8 mouse cellular contexts compared by ENCODE assay signal in genomic region chr16:60604613-60605012, GRCm38 (mm10). TPM values are rescaled to one million over a fixed set of nuclear protein-coding genes. Genes with fewer than 3 reads are reported as not detected.
A peak's percentile ranks its signal among the peaks of the same experiment; 100 is the strongest.
DNase-seq lines count a peak whose midpoint lies in the region; ATAC-seq lines count a peak whose summit lies in the region.

No protein-coding gene starts in this region.

- 2% methylated on average over 10 of the region's 10 CpGs for WGBS in kidney, embryonic 15.5 days
- WGBS in hindbrain, embryonic 14.5 days: 3% methylated on average over 10 of the region's 10 CpGs
- 0% methylated on average over 10 of the region's 10 CpGs for WGBS in neural tube, embryonic 14.5 days

- peak overlapping the region; percentile 45 for H3K4me3 ChIP-seq in kidney, embryonic 15.5 days (replicated peaks)
- H3K4me3 ChIP-seq in hindbrain, embryonic 14.5 days (replicated peaks; ENCODE audit: low read length): peak overlapping the region; percentile 58
- H3K4me3 ChIP-seq in neural tube, embryonic 14.5 days (ENCODE audit: low read depth, low read length): peak overlapping the region; percentile 45

- DNase-seq in kidney, postnatal 10 days: no peak
- DNase-seq in embryo, embryonic 10.5 days (ENCODE audit: low spot score): peak; percentile 15
- DNase-seq in hindbrain, embryonic 14.5 days (ENCODE audit: low spot score): no peak
- DNase-seq in gastrocnemius, postnatal 36 days: no peak
- no peak for DNase-seq in urinary bladder, postnatal 4 days (ENCODE audit: low spot score in 2 of 2)
- no peak for DNase-seq in kidney, postnatal 14 days

- H3K36me3 ChIP-seq in kidney, embryonic 15.5 days: no peaks in the 10 kb centered on the region
- H3K36me3 ChIP-seq in hindbrain, embryonic 14.5 days (replicated peaks; ENCODE audit: control insufficient read depth, insufficient read depth): no peaks in the 10 kb centered on the region
- no peaks in the 10 kb centered on the region for H3K36me3 ChIP-seq in neural tube, embryonic 14.5 days (ENCODE audit: control insufficient read depth, insufficient read depth, low read length)

- ATAC-seq in kidney, embryonic 15.5 days (replicated peaks; ENCODE audit: low FRiP score): no peak
- ATAC-seq in hindbrain, embryonic 14.5 days (ENCODE audit: low FRiP score): 0 out of 2 replicates have a peak, but pooled peaks have one; percentile 9
- ATAC-seq in neural tube, embryonic 14.5 days (ENCODE audit: low read depth): no peak

- H3K9me3 ChIP-seq in kidney, embryonic 15.5 days (replicated peaks): no peaks in the 10 kb centered on the region
- no peaks in the 10 kb centered on the region for H3K9me3 ChIP-seq in hindbrain, embryonic 14.5 days (ENCODE audit: control insufficient read depth, low read length)
- no peaks in the 10 kb centered on the region for H3K9me3 ChIP-seq in neural tube, embryonic 14.5 days (ENCODE audit: control insufficient read depth, low read length)

- no peak overlapping the region for H3K9ac ChIP-seq in kidney, embryonic 15.5 days
- peak overlapping the region; percentile 75 for H3K9ac ChIP-seq in hindbrain, embryonic 14.5 days
- peak overlapping the region; percentile 59 for H3K9ac ChIP-seq in neural tube, embryonic 14.5 days (replicated peaks; ENCODE audit: low read depth, low read length)

- H3K27me3 ChIP-seq in kidney, embryonic 15.5 days: peaks cover 40% of the 10 kb centered on the region
- H3K27me3 ChIP-seq in hindbrain, embryonic 14.5 days (ENCODE audit: control insufficient read depth, insufficient read depth, low read length): no peaks in the 10 kb centered on the region; the same call in 1 of the 2 replicates
- H3K27me3 ChIP-seq in neural tube, embryonic 14.5 days (ENCODE audit: control insufficient read depth, insufficient read depth, low read length): 0 out of 2 replicates have a peak, but pooled peaks cover 6% of the 10 kb centered on the region

- peaks cover 21% of the 10 kb centered on the region for H3K4me1 ChIP-seq in kidney, embryonic 15.5 days
- 0 out of 2 replicates have a peak, but pooled peaks cover 8% of the 10 kb centered on the region for H3K4me1 ChIP-seq in hindbrain, embryonic 14.5 days (replicated peaks; ENCODE audit: control insufficient read depth, insufficient read depth, low read length)
- no peaks in the 10 kb centered on the region for H3K4me1 ChIP-seq in neural tube, embryonic 14.5 days (ENCODE audit: control insufficient read depth, insufficient read depth, low read length)

- H3K4me2 ChIP-seq in kidney, embryonic 15.5 days: peak overlapping the region; percentile 80
- H3K4me2 ChIP-seq in hindbrain, embryonic 14.5 days (replicated peaks): peak overlapping the region; percentile 83
- H3K4me2 ChIP-seq in neural tube, embryonic 14.5 days (ENCODE audit: low read depth, low read length): peak overlapping the region; percentile 98

- no peak overlapping the region for H3K27ac ChIP-seq in kidney, embryonic 15.5 days
- H3K27ac ChIP-seq in hindbrain, embryonic 14.5 days: 0 out of 2 replicates have a peak overlapping the region, but pooled peaks have one; percentile 80
- no peak overlapping the region for H3K27ac ChIP-seq in neural tube, embryonic 14.5 days (ENCODE audit: low read depth, low read length)

- intact Hi-C loops in gastrocnemius, postnatal 36 days (cut with DNase I): no loop called here

RNA-seq across cellular contexts. Expression of gene Epha6, which starts 0.7 kb away (rescaled TPM):
- 0.16 TPM in 1 of 2 replicates, not detected in the other for polyA plus RNA-seq in kidney, embryonic 15.5 days (2015; fragmentation: Nextera tagmentation; extraction: Ambion mirVana)
- polyA plus RNA-seq in hindbrain, embryonic 14.5 days (2014; fragmentation: Nextera tagmentation; extraction: Ambion mirVana): 12.3 and 13.3 TPM in 2 replicates
- polyA plus RNA-seq in neural tube, embryonic 14.5 days (2014; fragmentation: Nextera tagmentation; extraction: Ambion mirVana): 9.7 and 11.2 TPM in 2 replicates
- total RNA-seq in gastrocnemius, postnatal 36 days (2021): not detected
